Mouse (Mus musculus) ES-E14 (cell line): Measurements from ENCODE around the gene Cd36.

Experiments used
- HCFC1 ChIP-seq: IDR thresholded peaks from 2 replicates; pipeline ENCODE4 v1.6.1; 2012; ENCODE audit warnings: low read length, inconsistent platforms, borderline replicate concordance; ENCODE audit not compliant: insufficient read depth
- MAFK ChIP-seq: IDR thresholded peaks from 2 replicates; pipeline ENCODE4 v1.6.1; 2014; ENCODE audit warnings: mild to moderate bottlenecking, low read depth, low read length, inconsistent platforms; ENCODE audit not compliant: insufficient read depth

DNA sequence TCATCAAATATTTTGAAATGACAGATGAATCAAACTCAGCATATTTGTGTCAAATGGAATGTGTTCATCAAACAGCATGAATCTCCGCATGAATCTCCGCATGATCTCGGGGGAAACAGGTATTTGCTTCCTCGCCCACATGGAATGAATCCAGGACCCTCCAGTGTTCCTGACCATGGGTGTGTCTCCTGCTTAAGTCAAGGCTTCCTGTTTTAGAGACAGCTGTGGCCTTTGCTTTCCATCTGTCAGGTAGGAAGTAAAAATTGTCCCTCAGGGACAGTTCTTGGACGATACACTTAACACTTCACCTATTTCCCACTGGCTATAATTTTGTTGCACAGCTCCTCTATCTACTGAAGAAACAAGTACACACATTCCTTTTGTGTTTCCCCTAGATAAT, 30.4 kb upstream of the Cd36 start:
- TF ChIP-seq MAFK (no peak), HCFC1 (no peak)
